Mouse (Mus musculus): ENCODE measurements around the gene Il17ra.

The Il17ra gene

DNA sequence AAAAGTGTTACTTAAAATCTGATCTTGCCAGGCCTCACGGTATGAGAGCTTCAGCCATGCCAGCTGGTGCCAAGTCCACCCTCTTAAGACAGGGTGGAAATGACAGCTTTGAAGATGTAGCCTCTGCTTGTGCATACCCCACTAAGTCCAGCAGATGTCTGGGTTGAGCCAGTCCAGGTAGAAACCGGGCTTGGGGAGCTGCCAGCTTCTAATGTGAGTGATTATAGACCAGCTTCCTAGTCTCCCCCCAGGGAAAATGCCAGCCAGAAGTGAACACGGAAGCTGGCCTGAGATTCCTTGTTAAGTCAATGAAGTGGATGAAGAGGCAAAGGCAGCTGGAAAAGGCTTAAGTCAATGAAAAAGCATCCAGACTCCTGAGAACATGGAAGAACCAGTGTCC lies 33.5 kb downstream of the Il17ra start:
- H3K4me3 ChIP-seq (replicated peaks; ENCODE audit: low read length) = no peak overlapping the region
- H3K36me3 ChIP-seq (ENCODE audit: insufficient read depth, low read length) = no peaks in the 10 kb centered on the region
- TF ChIP-seq CTCF (conservative IDR thresholded peaks at IDR 0.05; ENCODE audit: low read length) (no peak), NANOG (IDR thresholded peaks at IDR 0.05; ENCODE audit: borderline replicate concordance, low read length) (no peak), POU5F1 (IDR thresholded peaks at IDR 0.05; ENCODE audit: borderline replicate concordance, low read length) (no peak)
- H3K4me1 ChIP-seq (replicated peaks; ENCODE audit: low read depth, low read length) = peaks cover 27% of the 10 kb centered on the region
- H3K27me3 ChIP-seq (ENCODE audit: insufficient read depth, low read length) = peaks cover 52% of the 10 kb centered on the region
- no peaks in the 10 kb centered on the region for H3K9me3 ChIP-seq (ENCODE audit: low read length)

DNA sequence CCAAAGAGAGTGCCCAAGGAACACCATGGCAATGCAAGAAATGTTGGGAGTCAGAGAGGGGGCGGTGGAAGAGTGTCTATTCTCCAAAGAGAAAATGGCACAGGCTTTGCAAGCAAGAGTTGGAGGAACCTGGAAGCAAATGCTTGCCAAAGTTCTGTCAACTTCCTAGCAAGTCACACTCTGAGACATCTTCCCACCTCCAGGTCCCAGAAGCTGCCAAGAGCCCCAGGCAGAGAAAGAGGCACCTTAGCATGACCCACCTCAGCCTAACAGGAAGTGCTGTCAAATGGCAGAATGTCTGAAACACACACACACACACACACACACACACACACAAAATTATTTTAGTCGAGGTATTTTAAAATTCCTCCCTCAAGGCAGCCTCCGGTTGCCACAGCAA lies 41.0 kb downstream of the Il17ra start:
- no peak overlapping the region for H3K4me3 ChIP-seq (replicated peaks; ENCODE audit: low read length)
- no peak for TF ChIP-seq POU5F1 (IDR thresholded peaks at IDR 0.05; ENCODE audit: borderline replicate concordance, low read length)
- TF ChIP-seq NANOG (IDR thresholded peaks at IDR 0.05; ENCODE audit: borderline replicate concordance, low read length) = no peak
- no peak for TF ChIP-seq CTCF (conservative IDR thresholded peaks at IDR 0.05; ENCODE audit: low read length)
- no peaks in the 10 kb centered on the region for H3K9me3 ChIP-seq (ENCODE audit: low read length)
- H3K4me1 ChIP-seq (replicated peaks; ENCODE audit: low read depth, low read length) = peaks cover 20% of the 10 kb centered on the region
- no peaks in the 10 kb centered on the region for H3K27me3 ChIP-seq (ENCODE audit: insufficient read depth, low read length)
- no peaks in the 10 kb centered on the region for H3K36me3 ChIP-seq (ENCODE audit: insufficient read depth, low read length)

DNA sequence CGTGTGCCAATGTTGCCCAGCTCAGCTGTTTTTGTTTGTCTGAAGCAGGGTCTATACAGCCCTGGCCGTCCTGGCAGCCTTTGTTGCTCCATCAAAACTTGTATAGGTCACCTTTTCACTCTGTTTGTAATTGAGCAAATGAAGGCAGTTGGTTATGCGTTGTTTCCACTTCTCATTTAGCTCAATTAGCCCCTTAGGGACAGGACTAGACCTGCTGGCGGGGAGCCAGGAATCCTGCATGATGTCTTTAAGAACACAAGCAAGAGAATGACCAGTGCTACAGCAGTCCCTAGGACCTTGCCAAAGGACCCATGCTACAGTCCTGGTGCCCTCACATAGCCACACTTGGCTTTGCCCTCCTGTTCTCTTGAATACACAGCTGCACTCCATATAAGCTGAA lies 42.5 kb downstream of the Il17ra start:
- Histone ChIP-seq H3K9me3 (ENCODE audit: low read length) (no peaks in the 10 kb centered on the region), H3K27me3 (ENCODE audit: insufficient read depth, low read length) (no peaks in the 10 kb centered on the region), H3K4me3 (replicated peaks; ENCODE audit: low read length) (no peak overlapping the region), H3K4me1 (replicated peaks; ENCODE audit: low read depth, low read length) (peaks cover 35% of the 10 kb centered on the region), H3K36me3 (ENCODE audit: insufficient read depth, low read length) (peaks cover 12% of the 10 kb centered on the region)
- TF ChIP-seq CTCF (conservative IDR thresholded peaks at IDR 0.05; ENCODE audit: low read length) = no peak
- no peak for TF ChIP-seq NANOG (IDR thresholded peaks at IDR 0.05; ENCODE audit: borderline replicate concordance, low read length)
- TF ChIP-seq POU5F1 (IDR thresholded peaks at IDR 0.05; ENCODE audit: borderline replicate concordance, low read length) = no peak

DNA sequence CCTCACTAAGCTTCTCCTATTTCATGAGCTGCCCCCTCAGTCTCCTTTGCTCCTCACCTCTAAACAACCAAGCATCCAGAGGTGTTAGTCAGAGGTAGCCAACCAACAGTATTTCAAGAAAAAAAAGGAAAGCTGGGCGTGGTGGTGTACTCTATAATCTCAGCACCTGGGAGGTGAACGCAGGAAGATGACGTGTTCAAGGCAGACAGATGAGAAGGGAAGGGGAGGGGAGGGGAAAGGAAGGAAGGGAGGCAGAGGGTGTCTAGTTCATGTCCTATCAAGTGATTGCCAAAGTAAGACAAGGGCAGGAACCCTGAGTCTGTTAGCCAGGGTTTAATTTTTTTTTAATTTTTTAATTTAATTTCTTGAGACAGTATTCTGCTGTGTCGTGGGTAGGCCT lies 45.6 kb downstream of the Il17ra start:
- Histone ChIP-seq H3K9me3 (ENCODE audit: low read length) (no peaks in the 10 kb centered on the region), H3K4me1 (replicated peaks; ENCODE audit: low read depth, low read length) (peaks cover 60% of the 10 kb centered on the region), H3K4me3 (replicated peaks; ENCODE audit: low read length) (no peak overlapping the region), H3K36me3 (ENCODE audit: insufficient read depth, low read length) (peaks cover 26% of the 10 kb centered on the region), H3K27me3 (ENCODE audit: insufficient read depth, low read length) (no peaks in the 10 kb centered on the region)
- TF ChIP-seq NANOG (IDR thresholded peaks at IDR 0.05; ENCODE audit: borderline replicate concordance, low read length) = no peak
- TF ChIP-seq CTCF (conservative IDR thresholded peaks at IDR 0.05; ENCODE audit: low read length) = no peak
- no peak for TF ChIP-seq POU5F1 (IDR thresholded peaks at IDR 0.05; ENCODE audit: borderline replicate concordance, low read length)

DNA sequence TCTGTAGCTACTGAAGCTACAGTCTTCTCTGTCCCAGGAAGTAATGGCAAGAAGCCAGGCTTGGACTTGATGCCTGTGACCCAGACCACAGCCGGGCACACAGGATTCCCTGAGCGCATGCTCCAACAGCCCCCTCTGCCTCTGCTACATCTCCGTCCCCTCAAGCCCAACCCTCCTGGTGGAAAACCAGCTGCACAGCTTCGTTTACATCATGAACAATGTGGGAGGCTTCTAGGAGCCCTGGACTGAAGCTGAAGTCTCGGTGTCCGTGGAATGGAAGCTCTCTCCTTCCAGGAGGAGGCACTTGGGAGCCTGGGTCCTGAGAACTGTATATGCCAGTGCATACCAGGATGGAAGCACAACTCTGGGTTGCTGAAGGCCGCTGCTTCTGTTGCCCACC lies 46.9 kb downstream of the Il17ra start:
- no peak for TF ChIP-seq POU5F1 (IDR thresholded peaks at IDR 0.05; ENCODE audit: borderline replicate concordance, low read length)
- no peak for TF ChIP-seq CTCF (conservative IDR thresholded peaks at IDR 0.05; ENCODE audit: low read length)
- TF ChIP-seq NANOG (IDR thresholded peaks at IDR 0.05; ENCODE audit: borderline replicate concordance, low read length) = no peak
- Histone ChIP-seq H3K4me3 (replicated peaks; ENCODE audit: low read length) (peak overlapping the region; percentile 48), H3K36me3 (ENCODE audit: insufficient read depth, low read length) (peaks cover 39% of the 10 kb centered on the region), H3K9me3 (ENCODE audit: low read length) (no peaks in the 10 kb centered on the region), H3K4me1 (replicated peaks; ENCODE audit: low read depth, low read length) (peaks cover 60% of the 10 kb centered on the region), H3K27me3 (ENCODE audit: insufficient read depth, low read length) (no peaks in the 10 kb centered on the region)

DNA sequence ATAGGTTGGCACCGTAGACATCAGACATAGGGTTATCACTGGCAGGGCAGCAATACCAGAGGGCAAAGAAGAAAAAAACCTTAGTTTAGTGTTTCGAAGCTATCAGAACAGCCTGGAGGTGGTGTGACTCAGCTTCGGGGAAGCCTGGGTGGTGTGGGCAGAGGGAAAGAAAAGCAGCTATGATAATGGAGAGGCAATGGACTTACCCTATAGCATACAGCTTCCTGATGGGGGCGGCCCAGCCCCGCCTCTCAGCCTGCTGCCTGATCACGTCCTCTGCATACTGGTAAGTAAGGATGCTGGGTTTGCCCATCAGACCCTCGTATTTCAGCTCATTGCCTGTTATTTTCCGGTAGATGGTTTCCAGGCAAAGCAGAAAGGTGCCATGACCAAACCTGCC lies 47.4 kb downstream of the Il17ra start:
- Histone ChIP-seq H3K27me3 (ENCODE audit: insufficient read depth, low read length) (no peaks in the 10 kb centered on the region), H3K4me3 (replicated peaks; ENCODE audit: low read length) (peak overlapping the region; percentile 48), H3K9me3 (ENCODE audit: low read length) (no peaks in the 10 kb centered on the region), H3K36me3 (ENCODE audit: insufficient read depth, low read length) (peaks cover 44% of the 10 kb centered on the region), H3K4me1 (replicated peaks; ENCODE audit: low read depth, low read length) (peaks cover 60% of the 10 kb centered on the region)
- TF ChIP-seq CTCF (conservative IDR thresholded peaks at IDR 0.05; ENCODE audit: low read length) (no peak), POU5F1 (IDR thresholded peaks at IDR 0.05; ENCODE audit: borderline replicate concordance, low read length) (no peak), NANOG (IDR thresholded peaks at IDR 0.05; ENCODE audit: borderline replicate concordance, low read length) (no peak)

DNA sequence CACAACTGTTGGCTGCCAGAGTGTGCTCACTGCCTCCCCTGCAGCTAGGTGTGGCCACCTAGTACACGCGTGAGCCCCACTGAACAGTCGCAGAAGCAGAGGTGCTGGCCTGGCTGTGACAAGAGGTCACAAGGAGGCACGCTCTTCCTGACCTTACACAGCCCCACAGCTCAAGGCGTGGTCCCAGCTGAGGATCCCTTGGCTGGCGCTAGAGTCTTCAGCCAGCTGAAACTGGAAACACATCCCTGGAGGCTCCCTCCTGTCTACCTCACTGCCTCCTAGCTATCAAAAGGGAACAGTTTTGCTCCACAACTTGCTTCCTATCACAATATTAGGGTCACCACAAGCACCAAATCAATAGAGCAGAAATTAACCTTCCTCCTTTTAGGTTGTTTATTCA lies 48.2 kb downstream of the Il17ra start:
- no peaks in the 10 kb centered on the region for H3K9me3 ChIP-seq (ENCODE audit: low read length)
- H3K4me1 ChIP-seq (replicated peaks; ENCODE audit: low read depth, low read length) = peaks cover 60% of the 10 kb centered on the region
- TF ChIP-seq POU5F1 (IDR thresholded peaks at IDR 0.05; ENCODE audit: borderline replicate concordance, low read length) (no peak), CTCF (conservative IDR thresholded peaks at IDR 0.05; ENCODE audit: low read length) (no peak)
- peak overlapping the region; percentile 48 for H3K4me3 ChIP-seq (replicated peaks; ENCODE audit: low read length)
- peaks cover 52% of the 10 kb centered on the region for H3K36me3 ChIP-seq (ENCODE audit: insufficient read depth, low read length)
- no peaks in the 10 kb centered on the region for H3K27me3 ChIP-seq (ENCODE audit: insufficient read depth, low read length)

DNA sequence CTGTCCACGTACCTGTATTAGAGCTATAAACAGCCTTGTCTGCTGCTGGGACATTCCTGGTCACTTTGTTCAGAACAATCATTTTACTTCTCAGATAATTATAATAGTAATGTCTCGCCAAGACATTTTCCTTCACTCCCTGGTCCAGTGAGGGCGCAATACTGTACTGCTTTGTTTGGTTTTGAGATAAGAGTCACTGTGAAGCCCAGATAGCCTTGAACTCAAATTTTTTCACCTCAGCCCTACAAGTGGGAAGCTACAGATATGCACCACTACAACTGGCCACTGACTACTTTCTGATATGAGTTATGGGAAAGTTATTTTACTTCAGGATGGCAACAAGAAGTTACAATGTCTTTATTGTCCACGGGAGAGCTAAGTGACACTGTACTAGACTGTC lies 53.4 kb downstream of the Il17ra start:
- peaks cover 19% of the 10 kb centered on the region for H3K4me1 ChIP-seq (replicated peaks; ENCODE audit: low read depth, low read length)
- no peaks in the 10 kb centered on the region for H3K9me3 ChIP-seq (ENCODE audit: low read length)
- H3K36me3 ChIP-seq (ENCODE audit: insufficient read depth, low read length) = peaks cover 90% of the 10 kb centered on the region
- H3K27me3 ChIP-seq (ENCODE audit: insufficient read depth, low read length) = no peaks in the 10 kb centered on the region
- no peak overlapping the region for H3K4me3 ChIP-seq (replicated peaks; ENCODE audit: low read length)
- no peak for TF ChIP-seq NANOG (IDR thresholded peaks at IDR 0.05; ENCODE audit: borderline replicate concordance, low read length)
- no peak for TF ChIP-seq CTCF (conservative IDR thresholded peaks at IDR 0.05; ENCODE audit: low read length)
- no peak for TF ChIP-seq POU5F1 (IDR thresholded peaks at IDR 0.05; ENCODE audit: borderline replicate concordance, low read length)

DNA sequence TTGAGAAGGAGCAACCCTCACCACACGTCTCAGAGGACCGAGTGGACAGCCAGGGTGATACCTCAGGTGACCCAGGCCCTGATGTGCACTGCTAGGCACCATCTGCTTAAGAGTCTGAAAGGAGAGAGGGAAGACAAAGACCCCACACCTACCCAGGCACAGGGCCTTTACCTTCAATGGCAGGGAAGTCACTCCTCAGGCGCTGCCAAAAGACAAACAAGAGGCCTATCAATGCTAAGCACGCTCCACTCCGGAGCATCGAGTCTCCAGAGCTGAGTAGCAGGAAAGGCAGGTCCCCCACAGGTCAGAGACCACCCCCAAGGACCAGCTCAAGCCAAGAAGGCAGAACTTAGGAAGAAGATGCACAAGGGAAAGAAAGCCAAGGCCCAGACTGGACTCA lies 53.8 kb downstream of the Il17ra start:
- TF ChIP-seq NANOG (IDR thresholded peaks at IDR 0.05; ENCODE audit: borderline replicate concordance, low read length) (no peak), POU5F1 (IDR thresholded peaks at IDR 0.05; ENCODE audit: borderline replicate concordance, low read length) (no peak), CTCF (conservative IDR thresholded peaks at IDR 0.05; ENCODE audit: low read length) (no peak)
- peaks cover 14% of the 10 kb centered on the region for H3K4me1 ChIP-seq (replicated peaks; ENCODE audit: low read depth, low read length)
- H3K27me3 ChIP-seq (ENCODE audit: insufficient read depth, low read length) = no peaks in the 10 kb centered on the region
- no peak overlapping the region for H3K4me3 ChIP-seq (replicated peaks; ENCODE audit: low read length)
- no peaks in the 10 kb centered on the region for H3K9me3 ChIP-seq (ENCODE audit: low read length)
- peaks cover 95% of the 10 kb centered on the region for H3K36me3 ChIP-seq (ENCODE audit: insufficient read depth, low read length)
